Mouse (Mus musculus): Measurements from ENCODE around the gene Rbpjl. TPM values are rescaled to one million over a fixed set of nuclear protein-coding genes. Genes with fewer than 3 reads are reported as not detected.

Rbpjl gene
- total RNA-seq, 1 experiment from 2014 or later: not detected

- no peak for ATAC-seq (replicated peaks; ENCODE audit: insufficient number of reproducible peaks, low FRiP score, low TSS enrichment, poor library complexity, severe bottlenecking)
These were observed 37.4 kb downstream of the Rbpjl start for GRCm38 (mm10) chr2:164440314-164440713.

- peak; percentile 71; the same call in 1 of the 2 replicates for ATAC-seq (replicated peaks; ENCODE audit: insufficient number of reproducible peaks, low FRiP score, low TSS enrichment, poor library complexity, severe bottlenecking)
These were observed 38.2 kb downstream of the Rbpjl start for GRCm38 (mm10) chr2:164441155-164441554.

GRCm38 (mm10) chr2:164441731-164442130 is 38.8 kb downstream of the Rbpjl start:
- ATAC-seq (replicated peaks; ENCODE audit: insufficient number of reproducible peaks, low FRiP score, low TSS enrichment, poor library complexity, severe bottlenecking): no peak

- ATAC-seq (replicated peaks; ENCODE audit: insufficient number of reproducible peaks, low FRiP score, low TSS enrichment, poor library complexity, severe bottlenecking): no peak
These were observed 39.5 kb downstream of the Rbpjl start for GRCm38 (mm10) chr2:164442315-164443050.

GRCm38 (mm10) chr2:164443051-164443437 is 40.1 kb downstream of the Rbpjl start:
- ATAC-seq (replicated peaks; ENCODE audit: insufficient number of reproducible peaks, low FRiP score, low TSS enrichment, poor library complexity, severe bottlenecking): 0 out of 2 replicates have a peak, but pooled peaks have one; percentile 32

GRCm38 (mm10) chr2:164443460-164444000 is 40.6 kb downstream of the Rbpjl start, which contains the start of gene Sdc4:
TSS of gene Sdc4 (minus strand) at chr2:164443887.
- ATAC-seq (replicated peaks; ENCODE audit: insufficient number of reproducible peaks, low FRiP score, low TSS enrichment, poor library complexity, severe bottlenecking): no peak

- no peak for ATAC-seq (replicated peaks; ENCODE audit: insufficient number of reproducible peaks, low FRiP score, low TSS enrichment, poor library complexity, severe bottlenecking)
These were observed 41.8 kb downstream of the Rbpjl start for GRCm38 (mm10) chr2:164444701-164445100.

- ATAC-seq (replicated peaks; ENCODE audit: insufficient number of reproducible peaks, low FRiP score, low TSS enrichment, poor library complexity, severe bottlenecking): no peak
These were observed 42.6 kb downstream of the Rbpjl start for GRCm38 (mm10) chr2:164445399-164446085.

GRCm38 (mm10) chr2:164446086-164446469 is 43.1 kb downstream of the Rbpjl start:
- ATAC-seq (replicated peaks; ENCODE audit: insufficient number of reproducible peaks, low FRiP score, low TSS enrichment, poor library complexity, severe bottlenecking): no peak

GRCm38 (mm10) chr2:164448140-164448539 is 45.2 kb downstream of the Rbpjl start:
- no peak for ATAC-seq (replicated peaks; ENCODE audit: insufficient number of reproducible peaks, low FRiP score, low TSS enrichment, poor library complexity, severe bottlenecking)

- ATAC-seq (replicated peaks; ENCODE audit: insufficient number of reproducible peaks, low FRiP score, low TSS enrichment, poor library complexity, severe bottlenecking): no peak
These were observed 46.0 kb downstream of the Rbpjl start for GRCm38 (mm10) chr2:164448921-164449320.

GRCm38 (mm10) chr2:164449341-164450042 is 46.6 kb downstream of the Rbpjl start:
- no peak for ATAC-seq (replicated peaks; ENCODE audit: insufficient number of reproducible peaks, low FRiP score, low TSS enrichment, poor library complexity, severe bottlenecking)

- ATAC-seq (replicated peaks; ENCODE audit: insufficient number of reproducible peaks, low FRiP score, low TSS enrichment, poor library complexity, severe bottlenecking): no peak
These were observed 49.2 kb downstream of the Rbpjl start for GRCm38 (mm10) chr2:164452000-164452676.

GRCm38 (mm10) chr2:164453047-164453757 is 50.3 kb downstream of the Rbpjl start:
- ATAC-seq (replicated peaks; ENCODE audit: insufficient number of reproducible peaks, low FRiP score, low TSS enrichment, poor library complexity, severe bottlenecking): no peak

GRCm38 (mm10) chr2:164453887-164454500 is 51.1 kb downstream of the Rbpjl start:
- no peak for ATAC-seq (replicated peaks; ENCODE audit: insufficient number of reproducible peaks, low FRiP score, low TSS enrichment, poor library complexity, severe bottlenecking)

- peak; percentile 52 for ATAC-seq (replicated peaks; ENCODE audit: insufficient number of reproducible peaks, low FRiP score, low TSS enrichment, poor library complexity, severe bottlenecking)
These were observed 51.9 kb downstream of the Rbpjl start for GRCm38 (mm10) chr2:164454846-164455245.

- no peak for ATAC-seq (replicated peaks; ENCODE audit: insufficient number of reproducible peaks, low FRiP score, low TSS enrichment, poor library complexity, severe bottlenecking)
These were observed 52.7 kb downstream of the Rbpjl start for GRCm38 (mm10) chr2:164455421-164456190.
